Mouse (Mus musculus): ENCODE measurements around the gene Ccdc91. TPM values are rescaled to one million over a fixed set of nuclear protein-coding genes. Genes with fewer than 3 reads are reported as not detected.

Gene Ccdc91
- polyA plus RNA-seq (2014; fragmentation: Nextera tagmentation; extraction: Ambion mirVana), result 19.5 and 21.1 TPM in 2 replicates

- Histone ChIP-seq H3K9me3 (ENCODE audit: control insufficient read depth, low read length) (no peaks in the 10 kb centered on the region), H3K4me1 (ENCODE audit: control insufficient read depth, insufficient read depth, low read length) (0 out of 2 replicates have a peak, but pooled peaks cover 3% of the 10 kb centered on the region), H3K4me2 (replicated peaks; ENCODE audit: low read depth, low read length) (peak within 1 kb of the TSS; percentile 81), H3K27ac (ENCODE audit: low read depth, low read length) (peak within 1 kb of the TSS; percentile 77), H3K9ac (ENCODE audit: low read depth, low read length) (peak within 1 kb of the TSS; percentile 76), H3K27me3 (ENCODE audit: control insufficient read depth, insufficient read depth, low read length) (no peaks in the 10 kb centered on the region), H3K4me3 (ENCODE audit: low read length) (peak within 1 kb of the TSS; percentile 61), H3K36me3 (ENCODE audit: control insufficient read depth, insufficient read depth, low read length) (no peaks in the 10 kb centered on the region)
- 1% methylated on average over 78 of the region's 78 CpGs for WGBS
- ATAC-seq (ENCODE audit: low FRiP score, low TSS enrichment), result peak; percentile 99
Measured at GRCm38 (mm10) chr6:147475727-147476613, at the start of gene Ccdc91. Gene Ccdc91 (plus strand): TSS chr6:147475828.

GRCm38 (mm10) chr6:147426927-147427487 is 48.6 kb upstream of the Ccdc91 start:
- Histone ChIP-seq H3K27ac (ENCODE audit: low read depth, low read length) (no peak overlapping the region), H3K27me3 (ENCODE audit: control insufficient read depth, insufficient read depth, low read length) (no peaks in the 10 kb centered on the region), H3K9me3 (ENCODE audit: control insufficient read depth, low read length) (no peaks in the 10 kb centered on the region), H3K4me2 (replicated peaks; ENCODE audit: low read depth, low read length) (no peak overlapping the region), H3K9ac (ENCODE audit: low read depth, low read length) (no peak overlapping the region), H3K4me1 (ENCODE audit: control insufficient read depth, insufficient read depth, low read length) (no peaks in the 10 kb centered on the region), H3K4me3 (ENCODE audit: low read length) (no peak overlapping the region), H3K36me3 (ENCODE audit: control insufficient read depth, insufficient read depth, low read length) (no peaks in the 10 kb centered on the region)
- WGBS, result 84% methylated on average over 11 of the region's 11 CpGs
- ATAC-seq (ENCODE audit: low FRiP score, low TSS enrichment), result no peak

- no peak overlapping the region for H3K4me3 ChIP-seq (ENCODE audit: low read length)
- H3K9ac ChIP-seq (ENCODE audit: low read depth, low read length), result no peak overlapping the region
- no peak overlapping the region for H3K4me2 ChIP-seq (replicated peaks; ENCODE audit: low read depth, low read length)
- H3K27me3 ChIP-seq (ENCODE audit: control insufficient read depth, insufficient read depth, low read length), result no peaks in the 10 kb centered on the region
- H3K27ac ChIP-seq (ENCODE audit: low read depth, low read length), result no peak overlapping the region
- 90% methylated on average over 5 of the region's 5 CpGs for WGBS
- no peaks in the 10 kb centered on the region for H3K9me3 ChIP-seq (ENCODE audit: control insufficient read depth, low read length)
- no peaks in the 10 kb centered on the region for H3K4me1 ChIP-seq (ENCODE audit: control insufficient read depth, insufficient read depth, low read length)
- ATAC-seq (ENCODE audit: low FRiP score, low TSS enrichment), result no peak
- H3K36me3 ChIP-seq (ENCODE audit: control insufficient read depth, insufficient read depth, low read length), result no peaks in the 10 kb centered on the region
Measured at GRCm38 (mm10) chr6:147455775-147456174, 19.9 kb upstream of the Ccdc91 start.

- Histone ChIP-seq H3K9ac (ENCODE audit: low read depth, low read length) (no peak overlapping the region), H3K9me3 (ENCODE audit: control insufficient read depth, low read length) (no peaks in the 10 kb centered on the region), H3K27ac (ENCODE audit: low read depth, low read length) (no peak overlapping the region), H3K4me1 (ENCODE audit: control insufficient read depth, insufficient read depth, low read length) (no peaks in the 10 kb centered on the region), H3K4me3 (ENCODE audit: low read length) (no peak overlapping the region), H3K27me3 (ENCODE audit: control insufficient read depth, insufficient read depth, low read length) (no peaks in the 10 kb centered on the region), H3K4me2 (replicated peaks; ENCODE audit: low read depth, low read length) (no peak overlapping the region), H3K36me3 (ENCODE audit: control insufficient read depth, insufficient read depth, low read length) (no peaks in the 10 kb centered on the region)
- 43% methylated on average over 11 of the region's 11 CpGs for WGBS
- ATAC-seq (ENCODE audit: low FRiP score, low TSS enrichment), result peak; percentile 97
Measured at GRCm38 (mm10) chr6:147458637-147459301, 16.9 kb upstream of the Ccdc91 start.

- no peak overlapping the region for H3K27ac ChIP-seq (ENCODE audit: low read depth, low read length)
- WGBS, result 71% methylated on average over 5 of the region's 5 CpGs
- no peak overlapping the region for H3K4me2 ChIP-seq (replicated peaks; ENCODE audit: low read depth, low read length)
- ATAC-seq (ENCODE audit: low FRiP score, low TSS enrichment), result no peak
- H3K36me3 ChIP-seq (ENCODE audit: control insufficient read depth, insufficient read depth, low read length), result no peaks in the 10 kb centered on the region
- no peaks in the 10 kb centered on the region for H3K9me3 ChIP-seq (ENCODE audit: control insufficient read depth, low read length)
- H3K9ac ChIP-seq (ENCODE audit: low read depth, low read length), result no peak overlapping the region
- H3K4me1 ChIP-seq (ENCODE audit: control insufficient read depth, insufficient read depth, low read length), result no peaks in the 10 kb centered on the region
- H3K4me3 ChIP-seq (ENCODE audit: low read length), result no peak overlapping the region
- no peaks in the 10 kb centered on the region for H3K27me3 ChIP-seq (ENCODE audit: control insufficient read depth, insufficient read depth, low read length)
Measured at GRCm38 (mm10) chr6:147470016-147470415, 5.6 kb upstream of the Ccdc91 start.

- ATAC-seq (ENCODE audit: low FRiP score, low TSS enrichment), result no peak
- no peaks in the 10 kb centered on the region for H3K9me3 ChIP-seq (ENCODE audit: control insufficient read depth, low read length)
- WGBS, result 91% methylated on average over 5 of the region's 5 CpGs
Measured at GRCm38 (mm10) chr6:147481141-147481540, 5.5 kb downstream of the Ccdc91 start.

GRCm38 (mm10) chr6:147490120-147490519 is 14.5 kb downstream of the Ccdc91 start:
- 86% methylated on average over 3 of the region's 3 CpGs for WGBS
- H3K27me3 ChIP-seq (ENCODE audit: control insufficient read depth, insufficient read depth, low read length), result no peaks in the 10 kb centered on the region
- no peak overlapping the region for H3K9ac ChIP-seq (ENCODE audit: low read depth, low read length)
- no peaks in the 10 kb centered on the region for H3K4me1 ChIP-seq (ENCODE audit: control insufficient read depth, insufficient read depth, low read length)
- H3K27ac ChIP-seq (ENCODE audit: low read depth, low read length), result no peak overlapping the region
- no peak overlapping the region for H3K4me3 ChIP-seq (ENCODE audit: low read length)
- ATAC-seq (ENCODE audit: low FRiP score, low TSS enrichment), result no peak
- H3K9me3 ChIP-seq (ENCODE audit: control insufficient read depth, low read length), result no peaks in the 10 kb centered on the region
- no peak overlapping the region for H3K4me2 ChIP-seq (replicated peaks; ENCODE audit: low read depth, low read length)
- no peaks in the 10 kb centered on the region for H3K36me3 ChIP-seq (ENCODE audit: control insufficient read depth, insufficient read depth, low read length)

More at GRCm38 (mm10) chr6:147481141-147481540, 5.5 kb downstream of the Ccdc91 start:
- no peak overlapping the region for H3K27ac ChIP-seq (ENCODE audit: low read depth, low read length)
- no peak overlapping the region for H3K9ac ChIP-seq (ENCODE audit: low read depth, low read length)
- no peaks in the 10 kb centered on the region for H3K27me3 ChIP-seq (ENCODE audit: control insufficient read depth, insufficient read depth, low read length)
- 0 out of 2 replicates have a peak, but pooled peaks cover 3% of the 10 kb centered on the region for H3K4me1 ChIP-seq (ENCODE audit: control insufficient read depth, insufficient read depth, low read length)
- H3K36me3 ChIP-seq (ENCODE audit: control insufficient read depth, insufficient read depth, low read length), result no peaks in the 10 kb centered on the region
- no peak overlapping the region for H3K4me3 ChIP-seq (ENCODE audit: low read length)
- no peak overlapping the region for H3K4me2 ChIP-seq (replicated peaks; ENCODE audit: low read depth, low read length)

GRCm38 (mm10) chr6:147492551-147492950 is 16.9 kb downstream of the Ccdc91 start:
- no peak overlapping the region for H3K4me2 ChIP-seq (replicated peaks; ENCODE audit: low read depth, low read length)
- no peaks in the 10 kb centered on the region for H3K9me3 ChIP-seq (ENCODE audit: control insufficient read depth, low read length)
- no peak overlapping the region for H3K4me3 ChIP-seq (ENCODE audit: low read length)
- H3K9ac ChIP-seq (ENCODE audit: low read depth, low read length), result no peak overlapping the region
- WGBS, result 93% methylated on average over 4 of the region's 4 CpGs
- no peak for ATAC-seq (ENCODE audit: low FRiP score, low TSS enrichment)
- no peak overlapping the region for H3K27ac ChIP-seq (ENCODE audit: low read depth, low read length)
- H3K36me3 ChIP-seq (ENCODE audit: control insufficient read depth, insufficient read depth, low read length), result no peaks in the 10 kb centered on the region
- no peaks in the 10 kb centered on the region for H3K27me3 ChIP-seq (ENCODE audit: control insufficient read depth, insufficient read depth, low read length)
- H3K4me1 ChIP-seq (ENCODE audit: control insufficient read depth, insufficient read depth, low read length), result no peaks in the 10 kb centered on the region

Data from kidney, embryonic 14.5 days (tissue).